Mouse (Mus musculus): Measurements from ENCODE around the gene Akap5.

Akap5 gene

GRCm38 (mm10) chr12:76324679-76325431, at the start of gene Akap5:
Gene Akap5, plus strand, starts transcription at chr12:76324891.
- peak in 1 of 2 experiments; percentile 47 for DNase-seq (ENCODE audit: low spot score in 2 of 2)

- no peak for DNase-seq (ENCODE audit: low spot score in 2 of 2)
These were observed 46.5 kb upstream of the Akap5 start for GRCm38 (mm10) chr12:76278209-76278608.

GRCm38 (mm10) chr12:76280556-76280955, 44.1 kb upstream of the Akap5 start:
- DNase-seq (ENCODE audit: low spot score in 2 of 2): no peak

- no peak for DNase-seq (ENCODE audit: low spot score in 2 of 2)
These were observed 43.5 kb upstream of the Akap5 start for GRCm38 (mm10) chr12:76281111-76281660.

GRCm38 (mm10) chr12:76282132-76282531, 42.6 kb upstream of the Akap5 start:
- no peak for DNase-seq (ENCODE audit: low spot score in 2 of 2)

- DNase-seq (ENCODE audit: low spot score in 2 of 2): no peak
These were observed 42.0 kb upstream of the Akap5 start for GRCm38 (mm10) chr12:76282532-76283173.

- DNase-seq (ENCODE audit: low spot score in 2 of 2): no peak
These were observed 39.3 kb upstream of the Akap5 start for GRCm38 (mm10) chr12:76285418-76285817.

- no peak for DNase-seq (ENCODE audit: low spot score in 2 of 2)
These were observed 36.7 kb upstream of the Akap5 start for GRCm38 (mm10) chr12:76287986-76288385.

GRCm38 (mm10) chr12:76288494-76288893, 36.2 kb upstream of the Akap5 start:
- no peak for DNase-seq (ENCODE audit: low spot score in 2 of 2)

GRCm38 (mm10) chr12:76289428-76289827, 35.3 kb upstream of the Akap5 start:
- DNase-seq (ENCODE audit: low spot score in 2 of 2): no peak

- DNase-seq (ENCODE audit: low spot score in 2 of 2): no peak
These were observed 34.4 kb upstream of the Akap5 start for GRCm38 (mm10) chr12:76290271-76290670.

- peak in 1 of 2 experiments; percentile 73 for DNase-seq (ENCODE audit: low spot score in 2 of 2)
These were observed 31.5 kb upstream of the Akap5 start for GRCm38 (mm10) chr12:76293192-76293591.

GRCm38 (mm10) chr12:76297830-76298229, 26.9 kb upstream of the Akap5 start:
- DNase-seq (ENCODE audit: low spot score in 2 of 2): no peak

- no peak for DNase-seq (ENCODE audit: low spot score in 2 of 2)
These were observed 25.3 kb upstream of the Akap5 start for GRCm38 (mm10) chr12:76299361-76299906.

GRCm38 (mm10) chr12:76300367-76300766, 24.3 kb upstream of the Akap5 start:
- DNase-seq (ENCODE audit: low spot score in 2 of 2): no peak

GRCm38 (mm10) chr12:76303474-76303873, 21.2 kb upstream of the Akap5 start:
- DNase-seq (ENCODE audit: low spot score in 2 of 2): no peak

GRCm38 (mm10) chr12:76304199-76304598, 20.5 kb upstream of the Akap5 start:
- DNase-seq (ENCODE audit: low spot score in 2 of 2): no peak

GRCm38 (mm10) chr12:76305107-76305506, 19.6 kb upstream of the Akap5 start:
- DNase-seq (ENCODE audit: low spot score in 2 of 2): no peak

- DNase-seq (ENCODE audit: low spot score in 2 of 2): no peak
These were observed 17.7 kb upstream of the Akap5 start for GRCm38 (mm10) chr12:76306852-76307561.

GRCm38 (mm10) chr12:76307964-76308363, 16.7 kb upstream of the Akap5 start:
- DNase-seq (ENCODE audit: low spot score in 2 of 2): peak in 1 of 2 experiments; percentile 37

GRCm38 (mm10) chr12:76308436-76308835, 16.3 kb upstream of the Akap5 start:
- DNase-seq (ENCODE audit: low spot score in 2 of 2): no peak

- no peak for DNase-seq (ENCODE audit: low spot score in 2 of 2)
These were observed 14.7 kb upstream of the Akap5 start for GRCm38 (mm10) chr12:76310007-76310406.
